ENCODE assay signal across 9 mouse cellular contexts in the genomic region with DNA sequence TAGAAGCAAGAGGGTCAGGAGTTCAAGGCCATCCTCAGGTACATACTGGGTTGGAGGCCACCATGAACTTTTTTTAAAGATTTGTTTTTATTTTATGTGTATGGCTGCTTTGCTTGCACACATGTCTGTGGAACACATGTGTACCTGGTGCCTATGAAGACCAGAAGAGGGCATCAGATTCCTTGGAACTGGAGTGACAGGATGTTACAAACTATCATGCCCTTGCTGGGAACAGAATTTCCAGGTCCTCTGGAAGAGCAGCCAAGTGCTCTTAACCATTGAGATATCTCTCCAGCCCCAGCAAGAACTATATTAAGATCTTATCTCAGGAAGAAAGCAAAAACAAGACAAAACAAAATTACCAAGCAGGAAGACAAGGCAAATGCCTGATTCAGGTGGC. TPM values are rescaled to one million over a fixed set of nuclear protein-coding genes. Genes with fewer than 3 reads are reported as not detected.
DNase-seq lines count a peak whose midpoint lies in the region; ATAC-seq and TF ChIP-seq lines count a peak whose summit lies in the region.
"Had no signal": no experiment of that assay in that cellular context is flagged by ENCODE, and none has a peak within 500 bp of the region (broad histone marks: within the 10 kb centered on the region; RNA-seq: fewer than 3 reads in every experiment).

No protein-coding gene starts in this region.

- no peak overlapping the region for H3K4me3 ChIP-seq in forebrain, embryonic 14.5 days (ENCODE audit: low read depth, low read length)
- peak overlapping the region; percentile 78 to 80 for H3K4me3 ChIP-seq in liver, embryonic 14.5 days (ENCODE audit: insufficient read depth in 1 of 2, low read depth in 2 of 2, low read length in 2 of 2)

- TF ChIP-seq EP300 in liver, embryonic 14.5 days (IDR thresholded peaks at IDR 0.05; ENCODE audit: low read depth) = no peak

- H3K9me3 ChIP-seq in forebrain, embryonic 14.5 days (replicated peaks; ENCODE audit: control insufficient read depth, low read length) = no peaks in the 10 kb centered on the region
- H3K9me3 ChIP-seq in liver, embryonic 14.5 days (ENCODE audit: control insufficient read depth, low read length) = no peaks in the 10 kb centered on the region

- H3K27me3 ChIP-seq in forebrain, embryonic 14.5 days (replicated peaks; ENCODE audit: control insufficient read depth, insufficient read depth, low read length) = no peaks in the 10 kb centered on the region
- no peaks in the 10 kb centered on the region for H3K27me3 ChIP-seq in liver, embryonic 14.5 days (ENCODE audit: control insufficient read depth, insufficient read depth, low read length)

- ATAC-seq in CD4-positive, CD25-positive, alpha-beta regulatory T cell, adult 4 months = no peak
- ATAC-seq in forebrain, embryonic 14.5 days = no peak
- no peak for ATAC-seq in liver, embryonic 14.5 days (ENCODE audit: insufficient read depth)
- ATAC-seq in monocyte, adult 5-6 weeks (replicated peaks; ENCODE audit: insufficient number of reproducible peaks, low FRiP score, low TSS enrichment, poor library complexity, severe bottlenecking) = no peak
- ATAC-seq in frontal cortex, adult (ENCODE audit: low TSS enrichment) = no peak

- 0 out of 2 replicates have a peak overlapping the region, but pooled peaks have one; percentile 86 for H3K9ac ChIP-seq in forebrain, embryonic 14.5 days (ENCODE audit: low read length)
- peak overlapping the region; percentile 91 for H3K9ac ChIP-seq in liver, embryonic 14.5 days (replicated peaks)

- H3K4me1 ChIP-seq in forebrain, embryonic 14.5 days (ENCODE audit: control insufficient read depth, insufficient read depth, low read length) = peaks cover 10% of the 10 kb centered on the region
- peaks cover 21 to 24% of the 10 kb centered on the region in 2 experiments for H3K4me1 ChIP-seq in liver, embryonic 14.5 days (replicated peaks; ENCODE audit: control insufficient read depth in 2 of 2, insufficient read depth in 2 of 2, low read length in 1 of 2)

- H3K36me3 ChIP-seq in forebrain, embryonic 14.5 days (ENCODE audit: control insufficient read depth, insufficient read depth, low read length) = no peaks in the 10 kb centered on the region
- H3K36me3 ChIP-seq in liver, embryonic 14.5 days (replicated peaks; ENCODE audit: control insufficient read depth, insufficient read depth, low read depth) = no peaks in the 10 kb centered on the region

- peak overlapping the region; percentile 76 for H3K4me2 ChIP-seq in forebrain, embryonic 14.5 days (ENCODE audit: low read length)
- peak overlapping the region; percentile 89 for H3K4me2 ChIP-seq in liver, embryonic 14.5 days (ENCODE audit: low read depth)

- peak; percentile 32; the same call in 1 of the 2 replicates for TF ChIP-seq CTCF in liver, embryonic 14.5 days (IDR thresholded peaks at IDR 0.05; ENCODE audit: low read depth)

- no peak overlapping the region for H3K27ac ChIP-seq in forebrain, embryonic 14.5 days (ENCODE audit: low read depth, low read length)
- peak overlapping the region; percentile 37; the same call in 1 of the 2 replicates for H3K27ac ChIP-seq in liver, embryonic 14.5 days

- DNase-seq in CD4-positive, CD25-positive, alpha-beta regulatory T cell, adult 2 months (ENCODE audit: low read depth, low spot score) = peak; percentile 20
- DNase-seq in A20 (ENCODE audit: low read depth, low spot score) = peak; percentile 40
- no peak for DNase-seq in forebrain, embryonic 14.5 days (ENCODE audit: low spot score)
- DNase-seq in liver, embryonic 14.5 days (ENCODE audit: low read depth in 3 of 3, low spot score in 3 of 3) = no peak
- DNase-seq in B cell, adult 2 months = no peak
- DNase-seq: cerebellum, adult 18-20 months had no signal

RNA-seq across cellular contexts. Expression of a gene that starts 1.6 kb away (rescaled TPM):
- 100 to 1,000 TPM in 1 of 2 experiments, 10 to 100 TPM in 1; 95.6 to 125 TPM for polyA plus RNA-seq in CD4-positive, CD25-positive, alpha-beta regulatory T cell, adult 4 months (2017; shearing (Covaris generic))
- 91.7 and 102 TPM in 2 replicates for polyA plus RNA-seq in forebrain, embryonic 14.5 days (2014; fragmentation: Nextera tagmentation; extraction: Ambion mirVana)
- 19.4 and 21.9 TPM in 2 replicates for polyA plus RNA-seq in liver, embryonic 14.5 days (2012; rRNA removed)
- 46.9 and 53.0 TPM in 2 replicates for polyA plus RNA-seq in liver, embryonic 14.5 days (2014; fragmentation: Nextera tagmentation; extraction: Ambion mirVana)
- total RNA-seq in monocyte, adult 5-6 weeks (2017) = 42.0 to 78.0 TPM (median 71.4 TPM) in 3 replicates

RNA-seq across cellular contexts. Expression of a gene that starts 34.1 kb away (rescaled TPM):
- 10 to 100 TPM; 12.8 to 16.7 TPM for polyA plus RNA-seq in CD4-positive, CD25-positive, alpha-beta regulatory T cell, adult 4 months (2017; shearing (Covaris generic))
- 12.1 and 15.9 TPM in 2 replicates for polyA plus RNA-seq in forebrain, embryonic 14.5 days (2014; fragmentation: Nextera tagmentation; extraction: Ambion mirVana)
- 0.77 and 1.1 TPM in 2 replicates for polyA plus RNA-seq in liver, embryonic 14.5 days (2012; rRNA removed)
- 0.98 and 1.7 TPM in 2 replicates for polyA plus RNA-seq in liver, embryonic 14.5 days (2014; fragmentation: Nextera tagmentation; extraction: Ambion mirVana)
- 4.5 to 12.5 TPM (median 12.3 TPM) in 3 replicates for total RNA-seq in monocyte, adult 5-6 weeks (2017)

Comparison
In these comparisons a context has a peak if more than half of its experiments do, and no peak if none do; other contexts are left out.
1. DNase-seq: peak in CD4-positive, CD25-positive, alpha-beta regulatory T cell, adult 2 months (single experiment) and A20 (single experiment); none in forebrain, embryonic 14.5 days (single experiment), liver, embryonic 14.5 days (0 of 3) and B cell, adult 2 months (0 of 2).